Mouse (Mus musculus) thymus, postnatal 4 days (tissue): Measurements from ENCODE around the gene Emc7.
A peak's percentile ranks its signal among the peaks of the same experiment; 100 is the strongest.

Source experiments
- DNase-seq: peaks from one replicate; pipeline ENCODE4 v3.0.0; 2021

Emc7 gene

DNA sequence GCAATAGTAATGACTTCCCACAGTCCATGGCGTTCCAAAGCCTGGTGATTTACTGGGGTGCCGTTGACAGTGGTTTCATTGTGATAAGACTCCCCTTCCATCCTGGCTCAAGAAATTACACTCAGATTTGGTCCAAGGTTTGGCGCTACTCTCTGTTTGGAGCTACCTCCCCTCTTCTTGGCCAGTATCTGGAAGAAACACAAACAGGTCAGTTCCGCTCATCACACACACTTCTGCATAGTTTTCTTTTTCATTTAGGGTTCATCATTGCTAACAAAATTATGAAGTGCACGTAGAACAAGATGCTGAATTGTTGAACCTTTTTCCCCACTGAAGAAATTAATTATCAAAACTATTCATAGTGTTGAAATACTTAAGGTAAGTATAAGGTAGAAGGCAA, 25.9 kb downstream of the Emc7 start, which contains the start of gene Chrm5:
Gene Chrm5 (minus strand): TSS at position 101 of the 400 bp plus-strand sequence.
- no peak for DNase-seq

DNA sequence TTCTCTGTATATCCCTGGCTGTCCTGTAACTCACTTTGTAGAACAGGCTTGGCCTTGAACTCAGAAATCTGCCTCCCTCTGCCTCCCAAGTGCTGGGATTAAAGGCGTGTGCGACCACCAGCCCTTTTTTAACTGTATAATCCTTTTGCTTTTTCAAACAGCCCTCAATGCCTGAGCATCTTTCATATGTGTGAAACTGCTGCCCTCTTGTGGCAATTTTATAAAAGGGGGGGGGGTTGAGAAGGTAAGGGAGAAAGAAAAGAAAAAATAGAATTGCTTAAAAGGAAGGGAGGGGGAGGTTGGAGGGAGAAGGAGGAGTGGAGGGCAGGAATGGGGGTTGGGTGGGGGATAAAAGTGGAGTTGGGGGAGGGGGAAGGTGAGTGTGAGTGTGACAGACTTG, 26.8 kb downstream of the Emc7 start:
- DNase-seq, result no peak

DNA sequence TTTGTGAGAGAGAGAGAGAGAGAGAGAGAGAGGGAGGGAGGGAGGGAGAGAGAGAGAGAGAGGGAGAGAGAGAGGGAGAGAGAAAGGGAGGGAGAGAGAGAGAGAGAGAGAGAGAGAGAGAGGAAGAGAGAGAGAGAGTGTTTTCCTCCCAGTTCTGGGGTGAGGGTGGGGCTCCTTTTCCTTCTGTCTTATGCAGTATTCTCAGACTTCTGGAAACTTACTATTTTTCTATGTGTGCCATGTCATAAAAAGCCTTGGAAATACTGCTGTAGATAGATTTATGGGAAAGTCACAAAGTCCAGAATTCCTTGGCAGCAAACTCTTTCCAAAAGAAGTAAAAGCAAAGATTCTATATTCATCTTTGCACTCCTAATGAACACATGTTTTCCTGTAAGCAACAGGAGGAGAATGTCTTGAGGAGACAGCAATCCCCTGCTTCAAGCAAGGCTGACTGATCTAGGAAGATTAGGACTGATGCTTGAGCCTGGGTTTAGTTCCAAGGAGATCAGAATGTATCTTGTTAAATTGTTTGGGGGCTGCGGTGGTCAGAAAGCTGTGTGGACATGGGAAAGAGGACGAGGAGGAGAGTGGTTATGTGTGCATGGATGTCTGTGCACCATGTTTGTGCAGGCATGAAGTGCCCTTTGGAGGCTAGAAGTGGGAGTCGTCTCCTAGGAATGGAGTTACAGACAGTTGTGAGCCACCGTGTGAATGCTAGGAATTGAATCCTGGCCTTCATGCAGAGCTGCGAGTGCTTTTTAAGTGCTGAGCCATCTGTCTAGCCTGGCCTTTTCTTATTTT, 27.9 kb downstream of the Emc7 start:
- no peak for DNase-seq

DNA sequence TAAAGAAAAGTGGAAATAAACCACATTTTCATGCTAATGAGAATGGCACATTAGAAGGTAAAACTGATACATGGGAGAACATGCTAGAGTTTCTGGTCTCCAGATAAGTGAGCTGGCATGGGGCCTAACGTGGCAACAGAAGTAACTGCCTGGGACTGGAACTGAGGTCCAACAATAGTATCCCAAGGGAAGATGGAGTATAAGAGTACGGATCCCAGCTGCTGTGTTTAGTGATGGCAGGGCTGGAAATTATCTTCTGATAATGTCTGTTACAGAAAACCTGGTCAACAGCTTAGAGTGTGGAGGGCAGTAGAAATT, 28.5 kb downstream of the Emc7 start:
- DNase-seq, result no peak

DNA sequence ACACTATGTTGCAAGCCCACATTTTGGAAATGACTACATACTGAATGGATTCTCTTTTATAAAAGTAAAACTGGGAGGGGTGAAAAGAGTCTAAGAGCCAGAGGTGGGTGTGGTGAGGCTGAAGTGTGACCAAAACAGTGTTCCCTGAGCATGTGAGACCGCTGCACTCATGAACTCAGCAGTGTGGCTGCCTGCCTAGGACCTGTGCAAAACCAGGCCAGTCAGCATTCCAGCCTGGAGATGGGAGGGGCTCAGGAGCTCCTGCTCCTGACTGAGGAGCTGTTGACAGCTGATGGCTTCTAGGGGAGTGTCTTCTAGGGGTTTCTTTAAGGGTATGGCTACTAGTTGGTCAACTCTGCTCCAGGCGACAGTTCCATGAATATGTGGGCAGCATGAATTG, 30.1 kb downstream of the Emc7 start:
- DNase-seq, result no peak

DNA sequence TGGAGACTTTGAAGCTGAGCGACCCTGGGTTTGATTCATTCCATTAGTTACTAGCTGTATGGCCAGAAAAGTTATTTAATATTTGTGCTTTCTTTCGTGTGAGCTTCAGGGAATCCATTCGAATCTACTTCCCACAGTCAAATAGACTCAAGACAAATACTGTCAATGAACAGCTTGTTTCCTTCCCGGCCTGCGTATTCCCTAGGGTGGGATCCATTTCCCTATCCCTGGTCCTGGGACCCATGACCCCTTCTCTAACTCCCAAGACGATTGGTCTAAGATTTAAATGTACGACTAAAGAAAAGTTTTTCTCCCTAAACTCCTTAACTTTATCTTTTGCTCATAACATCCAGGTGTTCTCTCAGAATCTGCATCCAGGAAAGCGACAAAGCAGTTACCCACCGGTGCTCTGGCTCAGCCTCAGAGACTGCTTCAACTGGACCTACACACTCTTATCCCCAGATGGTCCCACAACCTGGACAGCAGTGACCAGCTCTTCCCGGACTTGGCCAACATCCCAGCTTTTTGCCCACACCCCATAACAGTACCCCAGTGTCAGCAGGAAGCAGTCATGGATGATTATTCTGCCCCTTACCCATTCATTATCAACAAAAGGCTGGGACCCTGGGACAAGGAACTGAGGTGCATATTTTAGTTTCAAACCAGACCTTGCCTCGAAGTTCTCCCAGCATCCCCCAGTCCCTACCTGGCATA, 35.8 kb downstream of the Emc7 start:
- no peak for DNase-seq

DNA sequence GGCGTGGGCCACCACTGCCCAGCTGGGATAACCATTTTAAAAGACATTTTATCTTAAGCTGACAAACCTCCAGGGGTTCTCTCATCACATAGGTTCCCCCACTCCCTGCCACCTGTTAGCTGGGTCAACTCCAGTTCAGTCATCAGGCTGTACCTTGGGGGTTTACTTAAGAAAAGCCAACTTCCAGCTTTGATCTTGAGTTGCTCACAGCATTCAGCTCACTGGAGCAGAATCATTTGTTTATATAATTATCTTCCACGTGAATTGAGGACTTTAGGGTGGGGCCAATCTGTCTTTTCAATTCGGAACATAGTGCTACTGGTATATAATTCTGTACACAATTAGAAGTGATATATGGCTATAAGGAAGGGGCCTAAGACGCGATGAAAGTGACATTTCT, 36.8 kb downstream of the Emc7 start:
- DNase-seq, result no peak

DNA sequence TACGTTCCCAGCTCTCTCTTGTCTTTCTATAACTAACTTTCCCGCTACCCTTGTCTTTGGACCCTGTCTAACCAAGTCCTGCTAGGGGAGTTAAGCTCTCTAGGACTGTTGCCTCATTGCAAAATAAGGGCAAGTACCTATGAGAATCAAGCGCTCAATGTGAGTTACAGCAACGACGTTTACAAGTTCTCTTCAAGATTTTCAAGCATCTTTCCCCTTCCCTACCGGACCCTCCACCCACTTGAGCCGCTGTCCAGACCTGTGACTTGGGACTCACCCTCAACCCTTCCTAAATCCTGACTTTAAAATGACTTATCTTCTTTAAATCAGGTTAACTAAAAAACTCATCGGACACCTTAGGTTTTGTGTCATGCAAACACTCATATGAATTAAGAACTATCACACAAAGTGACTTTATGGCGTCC, 37.6 kb downstream of the Emc7 start:
- DNase-seq, result no peak

DNA sequence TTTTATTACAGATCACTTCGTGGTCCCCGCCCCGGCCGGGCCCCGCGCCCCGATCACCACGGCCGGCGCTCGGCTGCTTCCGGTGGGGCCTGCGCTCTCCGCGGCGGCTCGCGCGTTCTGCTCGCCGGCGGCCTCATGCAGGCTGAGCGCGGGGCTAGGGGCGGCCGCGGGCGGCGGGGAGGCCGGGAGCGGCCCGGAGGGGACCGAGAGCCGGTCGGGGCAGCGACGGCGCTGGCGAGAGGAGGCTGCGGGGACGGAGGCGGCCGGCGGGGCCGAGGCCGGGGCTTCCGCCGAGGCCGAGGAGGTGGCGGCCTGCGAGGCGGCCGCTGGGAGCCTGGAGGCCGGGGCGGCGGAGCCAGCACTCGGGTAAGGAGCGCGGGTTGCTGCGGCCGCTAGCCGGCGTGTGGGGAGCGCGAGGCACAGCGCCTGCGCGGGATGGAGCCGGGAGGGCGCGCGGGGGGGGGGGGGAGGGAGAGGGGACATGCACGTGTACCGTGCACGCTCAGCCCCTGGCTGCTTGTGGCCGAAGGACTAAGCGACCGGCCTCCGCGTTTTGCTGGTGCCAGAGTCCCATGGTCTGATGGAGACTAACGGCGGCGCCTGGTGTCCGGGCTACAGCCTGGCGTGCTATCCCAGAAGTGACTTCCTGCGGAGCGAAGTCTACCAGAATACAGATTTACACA, 38.2 kb downstream of the Emc7 start, which contains the start of gene Aven:
Gene Aven (plus strand): TSS at position 109 of the 683 bp plus-strand sequence.
- peak; percentile 84 for DNase-seq

DNA sequence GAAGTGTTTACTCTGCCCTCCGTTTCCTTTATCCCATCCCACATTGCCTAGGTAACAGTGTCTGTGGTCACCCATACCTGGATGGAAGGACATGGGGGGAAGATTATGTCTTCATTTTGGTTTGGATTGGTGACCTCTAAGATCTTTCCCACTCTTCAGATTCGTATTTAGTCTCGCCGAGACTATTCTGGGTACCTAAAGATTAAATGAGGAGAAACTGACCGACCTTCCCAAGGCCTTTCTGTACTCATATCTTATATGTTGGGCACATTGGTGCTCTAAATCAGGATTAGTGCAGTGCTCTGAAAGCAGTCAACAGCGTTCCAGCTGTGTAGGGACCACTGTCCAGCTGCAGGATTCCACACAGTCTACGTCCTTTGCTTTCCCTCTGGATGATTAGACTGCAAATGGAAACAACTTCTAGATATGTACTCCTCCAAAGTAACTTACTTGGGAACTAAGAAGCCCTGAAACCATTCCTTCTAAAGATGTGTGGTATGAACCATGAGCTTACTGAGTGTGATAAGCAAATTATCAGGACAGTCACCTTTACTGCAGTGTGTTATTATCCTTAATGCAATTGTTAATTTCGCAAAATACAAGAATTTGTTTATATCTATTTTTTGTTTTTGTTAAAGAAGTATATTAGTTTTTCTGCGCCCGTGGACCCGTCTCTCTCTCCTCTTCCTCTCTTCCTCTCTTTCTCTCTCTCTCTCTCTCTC, 38.9 kb downstream of the Emc7 start:
- no peak for DNase-seq

DNA sequence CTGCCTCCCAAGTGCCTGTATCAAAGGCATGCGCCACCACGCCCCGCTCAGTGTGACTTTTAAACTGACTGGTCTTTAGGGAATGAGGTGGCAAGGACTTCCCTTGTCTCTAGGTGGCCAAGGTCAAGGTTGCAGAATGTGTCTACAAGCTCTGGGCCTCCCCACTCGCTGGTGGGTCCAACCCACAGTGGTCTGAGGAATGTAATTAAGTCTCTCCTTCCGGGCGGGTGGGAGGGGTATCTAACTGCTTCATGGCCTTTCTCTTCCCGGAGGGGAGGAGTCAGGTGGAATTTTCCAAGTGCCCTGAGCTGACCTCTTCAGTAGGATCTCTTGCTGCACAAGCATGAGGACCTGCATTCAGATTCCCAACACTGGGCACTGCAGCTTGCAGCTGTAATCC, 43.1 kb downstream of the Emc7 start:
- DNase-seq, result no peak

DNA sequence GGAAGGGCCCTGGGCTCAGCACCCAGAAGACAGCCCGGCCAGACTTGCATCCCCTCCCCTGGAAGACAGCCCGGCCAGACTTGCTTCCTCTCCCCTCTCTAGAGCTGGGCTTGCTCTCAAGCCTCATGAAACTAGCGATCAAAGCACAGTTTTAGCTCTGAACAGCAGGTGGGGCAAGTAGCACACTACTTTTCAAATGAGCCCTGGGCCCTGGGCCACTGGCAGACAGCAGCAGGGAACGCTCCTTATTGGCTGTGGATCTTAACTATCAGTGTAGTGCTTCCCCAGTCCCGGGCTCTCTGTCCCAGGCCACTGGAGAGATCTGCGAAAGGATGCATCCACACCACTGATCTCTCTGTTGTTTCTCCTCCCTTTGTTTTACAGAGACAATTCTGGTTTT, 46.4 kb downstream of the Emc7 start:
- peak; percentile 75 for DNase-seq

DNA sequence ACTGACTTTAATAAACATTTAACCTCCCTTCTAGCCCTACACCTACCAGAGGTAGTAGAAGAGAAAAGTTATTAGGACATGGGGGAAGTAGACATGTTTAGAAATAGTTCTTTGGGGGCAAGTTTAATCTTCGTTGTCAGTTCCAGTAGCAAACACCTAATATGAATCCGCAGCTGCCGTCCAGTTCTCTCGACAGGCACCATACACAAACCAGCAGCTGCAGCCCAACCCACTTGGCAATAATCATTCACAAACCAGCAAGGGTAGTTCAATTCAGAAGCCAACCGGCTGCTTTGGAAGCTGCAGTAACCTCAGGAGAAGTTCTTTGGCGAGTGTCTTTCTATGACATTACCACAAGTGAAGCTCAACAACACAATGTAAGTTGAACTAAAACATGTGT, 49.2 kb downstream of the Emc7 start:
- no peak for DNase-seq

DNA sequence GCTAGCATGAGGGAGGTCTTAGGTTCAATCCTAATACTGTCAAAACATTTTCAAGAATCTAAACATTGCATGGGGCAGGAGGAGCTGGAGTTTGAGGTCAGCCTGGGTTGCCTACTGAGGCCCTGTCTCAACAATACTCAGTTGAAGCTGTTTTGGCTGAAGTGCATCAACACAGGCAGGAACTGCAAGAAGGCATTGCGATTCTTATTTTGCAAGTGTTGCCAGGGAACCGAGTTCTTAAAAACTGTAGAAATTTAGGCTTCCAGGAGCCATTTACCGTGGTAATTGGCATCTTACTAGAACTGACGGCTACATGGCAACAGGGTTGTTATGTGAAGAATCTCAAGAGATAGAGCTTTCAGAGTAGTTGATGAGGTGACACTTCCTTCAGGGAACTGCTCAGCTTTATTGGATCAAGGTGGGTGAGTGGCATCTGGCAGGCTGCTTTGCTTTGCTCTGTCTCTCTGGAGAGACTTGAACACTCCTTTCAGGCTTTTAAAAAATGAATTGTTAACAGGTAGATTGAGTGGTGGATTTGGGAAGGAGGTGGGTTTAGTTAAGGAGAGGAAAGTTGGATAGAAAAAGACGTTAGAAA, 52.1 kb downstream of the Emc7 start:
- DNase-seq, result no peak

DNA sequence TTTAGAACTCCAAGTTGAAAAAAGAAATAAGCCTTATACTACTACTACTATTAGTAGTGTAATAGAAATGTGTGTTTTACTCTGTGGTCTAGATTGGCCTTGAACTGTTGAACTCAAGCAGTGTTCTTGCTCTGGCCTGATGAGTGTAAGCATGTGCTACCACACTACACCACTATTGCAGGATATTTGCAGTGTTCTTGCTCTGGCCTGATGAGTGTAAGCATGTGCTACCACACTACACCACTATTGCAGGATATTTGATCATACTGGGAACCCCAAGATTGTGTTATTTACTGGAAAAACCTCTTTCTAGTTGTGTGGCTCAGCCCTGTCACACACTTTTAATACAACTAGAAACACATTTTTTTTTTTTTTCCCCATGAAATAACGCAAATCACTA, 52.6 kb downstream of the Emc7 start:
- DNase-seq, result no peak

DNA sequence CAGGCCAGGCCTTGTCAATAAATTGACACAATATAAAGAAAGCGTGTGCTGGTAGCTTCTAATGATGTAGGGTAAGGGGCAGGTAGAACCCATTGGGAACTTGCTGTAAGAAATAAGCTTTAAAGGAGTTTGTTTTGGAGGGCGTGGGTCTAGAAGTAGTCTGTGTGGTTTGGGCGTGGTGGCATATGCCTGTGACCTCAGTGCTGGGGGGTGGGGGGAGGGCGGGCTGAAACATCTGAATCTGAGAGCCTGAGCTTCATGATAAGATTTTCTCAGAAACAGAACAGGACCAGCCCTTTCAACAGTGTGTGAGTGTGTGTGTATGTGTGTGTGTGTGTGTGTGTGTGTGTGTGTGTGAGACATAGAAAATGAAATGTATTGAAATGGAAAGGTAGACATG, 55.3 kb downstream of the Emc7 start:
- DNase-seq, result no peak

DNA sequence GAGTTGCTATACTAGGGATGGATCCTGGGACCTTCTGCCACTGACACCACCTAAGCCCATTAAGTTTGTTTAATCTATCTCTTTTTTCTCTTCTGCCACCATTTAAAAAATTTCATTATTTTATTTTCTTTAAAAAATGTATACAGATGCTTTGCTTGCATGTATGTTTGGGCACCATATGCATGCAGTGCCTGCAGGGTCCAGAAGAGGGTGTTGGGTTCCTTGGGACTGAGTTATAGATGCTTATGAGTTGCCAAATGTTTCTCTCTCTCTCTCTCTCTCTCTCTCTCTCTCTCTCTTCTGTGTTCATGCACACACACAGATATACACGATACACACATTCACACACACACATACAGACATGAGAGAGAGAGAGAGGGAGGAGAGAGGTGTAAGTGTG, 58.2 kb downstream of the Emc7 start:
- no peak for DNase-seq

DNA sequence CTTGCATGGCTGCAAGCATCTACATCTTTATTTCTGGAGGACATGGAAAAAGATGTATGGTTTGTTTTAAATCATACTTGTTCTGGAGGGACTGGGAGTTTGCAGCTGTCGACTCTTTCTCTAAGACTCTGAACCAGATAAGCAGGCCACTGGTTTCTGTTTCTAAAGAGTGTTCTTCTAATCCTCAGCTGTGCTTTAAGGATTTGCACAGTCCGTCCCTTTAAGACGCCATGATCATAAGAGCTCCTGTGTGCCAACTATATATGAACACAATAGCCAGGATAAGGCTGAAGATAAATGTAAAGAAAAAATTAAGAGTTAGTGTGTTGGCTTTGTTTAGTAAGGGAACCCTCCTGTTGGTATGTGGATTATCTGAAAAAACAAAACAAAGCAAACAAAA, 61.9 kb downstream of the Emc7 start:
- DNase-seq, result no peak

DNA sequence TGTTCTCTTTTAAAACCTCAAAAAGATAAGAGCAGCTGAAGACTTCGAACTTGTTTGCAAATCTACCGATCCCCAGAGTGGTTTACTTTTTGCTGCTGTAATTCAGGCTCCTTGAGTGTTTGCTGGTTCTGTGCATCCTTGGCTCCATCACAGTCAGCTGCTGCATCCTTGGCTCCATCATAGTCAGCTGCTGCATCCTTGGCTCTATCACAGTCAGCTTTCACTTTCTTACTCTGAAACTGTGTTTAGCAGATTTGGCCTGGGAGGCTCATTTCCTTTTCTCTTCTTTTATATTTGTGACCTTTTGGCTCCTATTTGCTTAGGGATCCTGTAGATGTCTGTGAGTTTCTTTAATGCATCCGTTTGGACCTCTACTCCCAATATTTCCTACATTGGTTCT, 62.4 kb downstream of the Emc7 start:
- no peak for DNase-seq

DNA sequence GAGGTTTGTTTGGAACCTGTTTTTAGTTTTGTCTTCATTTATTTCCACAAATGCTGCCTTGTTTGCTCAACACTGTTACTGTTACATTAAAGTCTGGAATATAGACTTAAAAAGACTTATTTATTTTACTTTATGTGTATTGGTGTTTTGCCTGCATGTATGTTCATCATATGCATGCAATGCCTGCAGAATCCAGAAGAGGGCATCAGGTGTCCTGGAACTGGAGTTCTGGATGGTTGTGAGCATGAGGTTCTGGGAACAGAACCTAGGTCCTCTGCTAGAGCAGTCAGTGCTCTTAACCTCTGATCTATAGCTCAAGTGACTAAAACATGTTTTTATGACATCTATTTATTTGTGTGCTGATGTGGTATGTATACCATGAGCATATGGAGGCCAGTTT, 63.7 kb downstream of the Emc7 start:
- DNase-seq, result no peak

DNA sequence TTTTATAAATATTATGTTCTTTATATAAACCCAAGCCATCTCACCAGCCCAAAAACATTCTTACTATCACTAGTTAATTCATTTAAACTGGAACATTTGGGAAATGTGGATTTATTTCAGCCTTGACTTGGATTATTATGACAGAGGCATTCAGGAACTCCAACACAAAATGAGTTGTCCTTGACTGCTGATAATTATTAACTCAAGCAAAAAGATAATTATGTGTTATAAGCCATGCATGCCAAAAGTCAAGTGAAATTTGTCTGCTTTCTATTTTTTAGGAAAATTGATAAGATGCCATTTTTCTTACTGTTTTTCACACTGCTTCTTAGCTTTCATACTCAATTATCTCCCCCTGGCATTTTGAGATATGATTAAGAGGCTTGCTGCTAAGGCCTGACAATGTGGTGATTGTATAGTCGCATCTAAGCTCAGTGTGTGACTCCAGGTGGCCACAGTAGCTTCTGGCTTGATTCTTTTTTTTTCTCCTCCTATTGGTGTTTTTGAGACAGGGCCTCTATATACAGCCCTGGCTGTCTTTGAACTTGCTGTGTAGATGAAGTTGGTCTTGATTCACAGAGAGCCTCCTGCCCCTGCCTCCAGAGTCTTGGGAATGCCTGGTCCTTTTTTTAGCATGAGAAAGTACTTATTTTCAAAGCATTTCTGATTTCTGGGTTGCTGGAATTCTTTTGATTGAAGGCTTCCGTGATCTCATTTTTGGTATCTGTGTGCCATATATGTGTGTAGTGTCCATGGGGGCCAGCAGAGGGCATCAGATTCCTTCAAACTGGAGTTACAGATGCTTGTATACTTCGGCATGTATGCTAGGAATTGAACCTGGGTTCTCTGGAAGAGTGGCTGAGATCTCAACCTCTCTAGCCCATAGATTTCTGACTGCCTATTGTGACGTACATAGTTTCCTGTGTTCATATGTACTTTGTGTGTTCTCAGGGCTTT, 66.0 kb downstream of the Emc7 start:
- DNase-seq, result peak; percentile 16
